Comparison of ENCODE assay signal across 8 mouse cellular contexts in genomic region chr13:29983037-29983436, GRCm38 (mm10). TPM values are rescaled to one million over a fixed set of nuclear protein-coding genes. Genes with fewer than 3 reads are reported as not detected.
DNase-seq lines count a peak whose midpoint lies in the region; ATAC-seq and TF ChIP-seq lines count a peak whose summit lies in the region.

No protein-coding gene starts in this region.

- no peaks in the 10 kb centered on the region for H3K27me3 ChIP-seq in hindbrain, embryonic 14.5 days (ENCODE audit: control insufficient read depth, insufficient read depth, low read length)
- no peaks in the 10 kb centered on the region for H3K27me3 ChIP-seq in liver, embryonic 14.5 days (ENCODE audit: control insufficient read depth, insufficient read depth, low read length)

- H3K27ac ChIP-seq in hindbrain, embryonic 14.5 days, result no peak overlapping the region
- no peak overlapping the region for H3K27ac ChIP-seq in liver, embryonic 14.5 days

- ATAC-seq in hindbrain, embryonic 14.5 days (ENCODE audit: low FRiP score), result no peak
- ATAC-seq in liver, embryonic 14.5 days (ENCODE audit: insufficient read depth), result no peak

- H3K9ac ChIP-seq in hindbrain, embryonic 14.5 days, result peak overlapping the region; percentile 91
- H3K9ac ChIP-seq in liver, embryonic 14.5 days (replicated peaks), result peak overlapping the region; percentile 96; the same call in 1 of the 2 replicates

- TF ChIP-seq CTCF in liver, embryonic 14.5 days (IDR thresholded peaks at IDR 0.05; ENCODE audit: low read depth), result peak; percentile 52

- peak overlapping the region; percentile 91 for H3K4me3 ChIP-seq in hindbrain, embryonic 14.5 days (replicated peaks; ENCODE audit: low read length)
- peak overlapping the region; percentile 75 to 82 for H3K4me3 ChIP-seq in liver, embryonic 14.5 days (ENCODE audit: insufficient read depth in 1 of 2, low read depth in 2 of 2, low read length in 2 of 2)

- TF ChIP-seq EP300 in liver, embryonic 14.5 days (IDR thresholded peaks at IDR 0.05; ENCODE audit: low read depth), result no peak

- DNase-seq in cerebellum, adult 9-10 months, result peak; percentile 45
- DNase-seq in cerebellum, adult 11 months, result no peak
- peak; percentile 49 to 53 for DNase-seq in B cell, adult 2 months
- DNase-seq in embryo, embryonic 11 days, result peak; percentile 54
- peak; percentile 53 for DNase-seq in hindbrain, embryonic 14.5 days (ENCODE audit: low spot score)
- DNase-seq in liver, embryonic 14.5 days (ENCODE audit: low read depth in 3 of 3, low spot score in 3 of 3), result no peak
- DNase-seq in retina, postnatal 7 days (ENCODE audit: low read depth, low spot score), result peak; percentile 29
- DNase-seq in layer of hippocampus, adult 9-10 months (ENCODE audit: low spot score), result no peak

- H3K9me3 ChIP-seq in hindbrain, embryonic 14.5 days (ENCODE audit: control insufficient read depth, low read length), result no peaks in the 10 kb centered on the region
- H3K9me3 ChIP-seq in liver, embryonic 14.5 days (ENCODE audit: control insufficient read depth, low read length), result no peaks in the 10 kb centered on the region

- H3K4me1 ChIP-seq in hindbrain, embryonic 14.5 days (replicated peaks; ENCODE audit: control insufficient read depth, insufficient read depth, low read length), result peaks cover 9% of the 10 kb centered on the region
- H3K4me1 ChIP-seq in liver, embryonic 14.5 days (replicated peaks; ENCODE audit: control insufficient read depth in 2 of 2, insufficient read depth in 2 of 2, low read length in 1 of 2), result peaks cover 8 to 30% of the 10 kb centered on the region in 2 experiments

- H3K36me3 ChIP-seq in hindbrain, embryonic 14.5 days (replicated peaks; ENCODE audit: control insufficient read depth, insufficient read depth), result no peaks in the 10 kb centered on the region
- H3K36me3 ChIP-seq in liver, embryonic 14.5 days (replicated peaks; ENCODE audit: control insufficient read depth, insufficient read depth, low read depth), result 0 out of 2 replicates have a peak, but pooled peaks cover 4% of the 10 kb centered on the region

- H3K4me2 ChIP-seq in hindbrain, embryonic 14.5 days (replicated peaks), result peak overlapping the region; percentile 94
- H3K4me2 ChIP-seq in liver, embryonic 14.5 days (ENCODE audit: low read depth), result peak overlapping the region; percentile 94

- 28% methylated on average over 6 of the region's 6 CpGs for WGBS in hindbrain, embryonic 14.5 days
- WGBS in liver, embryonic 14.5 days (ENCODE audit: insufficient replicate concordance), result 37% methylated on average over 6 of the region's 6 CpGs

RNA-seq across cellular contexts. Expression of gene E2f3, which starts 2.8 kb away (rescaled TPM):
- 5.1 and 5.2 TPM in 2 replicates for polyA plus RNA-seq in hindbrain, embryonic 14.5 days (2014; fragmentation: Nextera tagmentation; extraction: Ambion mirVana)
- 4.6 and 5.5 TPM in 2 replicates for polyA plus RNA-seq in liver, embryonic 14.5 days (2012; rRNA removed)
- polyA plus RNA-seq in liver, embryonic 14.5 days (2014; fragmentation: Nextera tagmentation; extraction: Ambion mirVana), result 3.4 and 3.7 TPM in 2 replicates

Comparison
In these comparisons a context has a peak if more than half of its experiments do, and no peak if none do; other contexts are left out.
1. DNase-seq: peak in cerebellum, adult 9-10 months (single experiment), B cell, adult 2 months (2 of 2), embryo, embryonic 11 days (single experiment), hindbrain, embryonic 14.5 days (single experiment) and retina, postnatal 7 days (single experiment); none in cerebellum, adult 11 months (single experiment), liver, embryonic 14.5 days (0 of 3) and layer of hippocampus, adult 9-10 months (single experiment).